In genomic region chr4:128805150-128806042, GRCm38 (mm10) we compare ENCODE assay signal across 8 mouse cellular contexts. TPM values are rescaled to one million over a fixed set of nuclear protein-coding genes. Genes with fewer than 3 reads are reported as not detected.
DNase-seq lines count a peak whose midpoint lies in the region; ATAC-seq and TF ChIP-seq lines count a peak whose summit lies in the region.

No protein-coding gene starts in this region.

- H3K9ac ChIP-seq in ES-Bruce4 (ENCODE audit: low read depth, poor library complexity, severe bottlenecking), result peak overlapping the region; percentile 96
- H3K9ac ChIP-seq in midbrain, embryonic 12.5 days (replicated peaks), result peak overlapping the region; percentile 99

- peaks cover 2% of the 10 kb centered on the region; the same call in 1 of the 2 replicates for H3K27me3 ChIP-seq in ES-Bruce4 (ENCODE audit: control insufficient read depth, insufficient read depth, low read length, poor library complexity, severe bottlenecking)
- no peaks in the 10 kb centered on the region for H3K27me3 ChIP-seq in limb, embryonic 10.5 days (ENCODE audit: low read depth, poor library complexity, severe bottlenecking)
- H3K27me3 ChIP-seq in midbrain, embryonic 12.5 days, result no peaks in the 10 kb centered on the region

- no peaks in the 10 kb centered on the region for H3K36me3 ChIP-seq in ES-Bruce4 (ENCODE audit: control insufficient read depth, insufficient read depth, low read length, poor library complexity, severe bottlenecking)
- peaks cover 25% of the 10 kb centered on the region for H3K36me3 ChIP-seq in limb, embryonic 10.5 days
- no peaks in the 10 kb centered on the region; the same call in 1 of the 2 replicates for H3K36me3 ChIP-seq in midbrain, embryonic 12.5 days

- H3K4me1 ChIP-seq in ES-Bruce4 (ENCODE audit: control insufficient read depth, insufficient read depth, low read length), result no peaks in the 10 kb centered on the region
- peaks cover 57% of the 10 kb centered on the region for H3K4me1 ChIP-seq in limb, embryonic 10.5 days
- peaks cover 39% of the 10 kb centered on the region for H3K4me1 ChIP-seq in midbrain, embryonic 12.5 days

- no peak for TF ChIP-seq POLR2A in ES-Bruce4 (IDR thresholded peaks at IDR 0.05; ENCODE audit: insufficient read depth, low read length)

- WGBS in limb, embryonic 10.5 days, result 5% methylated on average over 74 of the region's 74 CpGs
- WGBS in midbrain, embryonic 12.5 days, result under 1% methylated on average over 50 of the region's 74 CpGs

- no peak for TF ChIP-seq CTCF in ES-Bruce4 (IDR thresholded peaks at IDR 0.05; ENCODE audit: low read depth, low read length)

- peak overlapping the region; percentile 87 for H3K4me3 ChIP-seq in ES-Bruce4 (ENCODE audit: low read depth, low read length)
- peak overlapping the region; percentile 86 for H3K4me3 ChIP-seq in limb, embryonic 10.5 days
- peak overlapping the region; percentile 90 for H3K4me3 ChIP-seq in midbrain, embryonic 12.5 days

- H3K4me2 ChIP-seq in midbrain, embryonic 12.5 days (replicated peaks), result peak overlapping the region; percentile 94

- TF ChIP-seq EP300 in ES-Bruce4 (IDR thresholded peaks at IDR 0.05; ENCODE audit: insufficient read depth, low read depth, low read length), result no peak

- peak; percentile 17; the same call in 1 of the 2 replicates for ATAC-seq in midbrain, embryonic 12.5 days (ENCODE audit: low FRiP score, low read depth)

- intact Hi-C loops in heart, postnatal 36 days (cut with DNase I), result no loop called here

- peak; percentile 49 to 57 for DNase-seq in frontal cortex, postnatal 36 days (ENCODE audit: low spot score in 2 of 2)
- no peak for DNase-seq in frontal cortex, postnatal 10 days (ENCODE audit: low spot score in 2 of 2)
- DNase-seq in cerebellum, postnatal 36 days, result peak; percentile 47 to 59
- DNase-seq in heart, postnatal 36 days, result peak; percentile 35 to 63
- DNase-seq in limb, embryonic 10.5 days (ENCODE audit: low spot score), result peak; percentile 69
- peak; percentile 45 for DNase-seq in thymus, postnatal 14 days

- no peak overlapping the region for H3K27ac ChIP-seq in ES-Bruce4 (ENCODE audit: insufficient read depth, low read length)
- H3K27ac ChIP-seq in limb, embryonic 10.5 days, result peak overlapping the region; percentile 99
- peak overlapping the region; percentile 97 for H3K27ac ChIP-seq in midbrain, embryonic 12.5 days (replicated peaks)

- no peaks in the 10 kb centered on the region for H3K9me3 ChIP-seq in ES-Bruce4 (replicated peaks; ENCODE audit: control insufficient read depth, insufficient read depth, low read length, poor library complexity, severe bottlenecking)
- H3K9me3 ChIP-seq in limb, embryonic 10.5 days (replicated peaks), result no peaks in the 10 kb centered on the region
- H3K9me3 ChIP-seq in midbrain, embryonic 12.5 days, result no peaks in the 10 kb centered on the region

RNA-seq across cellular contexts. Expression of gene Zfp362, which starts 0.4 kb away (rescaled TPM):
- polyA plus RNA-seq in ES-Bruce4 (2011; ENCODE audit: insufficient read depth, insufficient read length, low read depth, missing spikeins), result 11.6 and 12.8 TPM in 2 replicates
- 10 to 100 TPM; 12.5 to 14.3 TPM for total RNA-seq in heart, postnatal 36 days (2021)
- 41.4 and 48.6 TPM in 2 replicates for polyA plus RNA-seq in limb, embryonic 10.5 days (2016; fragmentation: Nextera tagmentation; extraction: Ambion mirVana)
- 43.5 and 45.9 TPM in 2 replicates for polyA plus RNA-seq in midbrain, embryonic 12.5 days (2016; fragmentation: Nextera tagmentation; extraction: Ambion mirVana)

RNA-seq across cellular contexts. Expression of gene A3galt2, which starts 50.2 kb away (rescaled TPM):
- polyA plus RNA-seq in ES-Bruce4 (2011; ENCODE audit: insufficient read depth, insufficient read length, low read depth, missing spikeins), result not detected in 2 replicates
- under 1 TPM in 1 of 2 experiments, not detected in 1; 0.08 TPM for total RNA-seq in heart, postnatal 36 days (2021)
- 0.10 TPM in 1 of 2 replicates, not detected in the other for polyA plus RNA-seq in limb, embryonic 10.5 days (2016; fragmentation: Nextera tagmentation; extraction: Ambion mirVana)
- polyA plus RNA-seq in midbrain, embryonic 12.5 days (2016; fragmentation: Nextera tagmentation; extraction: Ambion mirVana), result 0.56 and 0.59 TPM in 2 replicates

Comparison
In these comparisons a context has a peak if more than half of its experiments do, and no peak if none do; other contexts are left out.
1. DNase-seq: peak in frontal cortex, postnatal 36 days (2 of 2), cerebellum, postnatal 36 days (2 of 2), heart, postnatal 36 days (2 of 2), limb, embryonic 10.5 days (single experiment) and thymus, postnatal 14 days (single experiment); none in frontal cortex, postnatal 10 days (0 of 2).
2. Peak in every context shown above with its lines, with median percentiles within 50 percentile points of each other: H3K4me3 ChIP-seq.